Mouse (Mus musculus) megakaryocyte, embryonic 14.5 days (primary cell): ENCODE results near the gene Fxyd4.

Experiments used
- FLI1 ChIP-seq: IDR thresholded peaks from 2 replicates; pipeline ENCODE4 v1.6.1; 2012; ENCODE audit warnings: low read length, inconsistent platforms, mixed read lengths
- GATA1 ChIP-seq: IDR thresholded peaks from 3 replicates; pipeline ENCODE4 v1.6.1; 2012; ENCODE audit warnings: mixed read lengths, low read length, inconsistent platforms, borderline replicate concordance

GRCm38 (mm10) chr6:117903836-117904235, 33.7 kb downstream of the Fxyd4 start:
- TF ChIP-seq GATA1 (no peak), FLI1 (no peak)
